Mouse (Mus musculus) heart, adult 11 months (tissue): ENCODE results near the gene Elmo3.

ENCODE experiments used
- DNase-seq: peaks from one replicate; pipeline ENCODE4 v3.0.0; 2022

The Elmo3 gene

DNA sequence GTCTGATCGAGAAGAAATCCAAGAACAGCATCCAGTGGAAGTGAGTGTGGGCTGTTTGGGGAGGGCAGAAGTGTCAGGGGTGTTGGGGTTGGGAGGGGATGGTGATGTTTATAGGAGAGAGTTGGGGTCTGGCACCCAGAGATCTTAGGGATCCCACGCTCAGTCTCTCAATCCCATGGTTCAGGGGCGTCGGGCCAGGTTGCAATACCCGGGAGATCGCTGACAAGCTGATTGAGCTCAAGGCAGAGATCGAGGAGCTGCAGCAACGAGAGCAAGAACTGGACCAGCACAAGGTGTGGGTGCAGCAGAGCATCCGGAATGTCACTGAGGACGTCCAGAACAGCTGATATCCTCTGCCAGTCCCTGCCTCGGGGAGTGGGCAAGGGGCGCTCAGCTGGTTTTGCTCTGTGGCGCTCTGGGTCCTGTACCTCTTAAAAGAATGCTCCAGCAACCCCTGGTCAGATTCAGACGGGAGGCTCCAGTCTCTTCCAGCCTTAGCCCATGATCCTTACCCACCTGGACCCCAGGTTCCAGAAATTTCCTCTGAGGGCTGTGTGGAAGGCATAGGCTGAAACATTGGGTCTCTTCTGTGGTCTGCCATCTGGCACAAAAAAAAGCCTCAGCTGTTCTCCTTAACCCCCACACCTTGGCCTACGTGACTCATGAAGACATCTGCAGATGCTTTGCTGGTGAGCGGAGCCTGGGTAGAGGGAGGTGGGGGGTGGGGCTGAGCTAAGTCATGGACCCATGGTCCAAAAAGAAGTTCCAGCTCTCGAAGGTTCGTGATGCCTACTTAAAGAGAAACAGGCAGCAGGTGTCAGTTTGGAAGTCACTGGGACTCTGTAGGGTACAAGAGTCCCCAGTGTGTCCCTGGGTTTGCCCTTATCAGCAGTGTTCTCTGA lies 6.8 kb upstream of the Elmo3 start:
- DNase-seq = peak; percentile 92

DNA sequence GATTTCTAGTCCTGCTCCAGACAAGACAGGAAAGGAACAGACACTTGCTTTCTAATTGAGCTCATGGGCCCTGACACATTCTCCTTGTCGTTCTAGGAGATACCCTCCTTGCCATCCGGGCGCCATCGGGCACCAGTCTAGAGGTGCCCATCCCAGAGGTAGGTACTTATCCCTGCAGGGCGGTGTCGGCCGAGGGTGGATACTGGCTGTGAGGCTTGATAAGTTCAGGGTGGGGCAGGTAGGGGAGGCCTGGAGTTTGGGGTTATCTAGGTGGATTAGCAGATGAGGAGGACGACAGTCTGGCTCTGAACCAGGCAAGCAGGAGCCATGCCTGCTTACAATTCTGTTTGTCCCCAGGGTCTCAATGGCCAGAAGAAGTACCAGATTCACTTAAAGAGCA lies 5.4 kb upstream of the Elmo3 start:
- DNase-seq = peak; percentile 92

DNA sequence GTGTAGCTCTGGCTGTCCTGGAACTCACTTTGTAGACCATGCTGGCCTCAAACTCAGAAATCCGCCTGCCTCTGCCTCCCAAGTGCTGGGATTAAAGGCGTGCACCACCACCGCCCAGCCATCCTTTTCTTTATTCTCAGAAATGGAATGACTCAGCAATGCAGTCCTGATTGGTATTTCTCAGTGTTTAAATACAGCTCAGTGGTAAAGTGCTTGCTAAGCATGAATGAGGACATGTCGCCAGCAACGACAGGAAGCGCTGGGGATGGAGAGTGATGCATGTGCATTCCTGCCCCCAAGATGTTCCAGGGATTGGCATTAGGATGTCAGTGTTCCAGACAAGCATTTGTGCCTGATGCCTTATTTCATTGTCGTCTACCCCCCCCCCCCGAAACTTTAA lies 2.0 kb upstream of the Elmo3 start:
- DNase-seq = no peak

DNA sequence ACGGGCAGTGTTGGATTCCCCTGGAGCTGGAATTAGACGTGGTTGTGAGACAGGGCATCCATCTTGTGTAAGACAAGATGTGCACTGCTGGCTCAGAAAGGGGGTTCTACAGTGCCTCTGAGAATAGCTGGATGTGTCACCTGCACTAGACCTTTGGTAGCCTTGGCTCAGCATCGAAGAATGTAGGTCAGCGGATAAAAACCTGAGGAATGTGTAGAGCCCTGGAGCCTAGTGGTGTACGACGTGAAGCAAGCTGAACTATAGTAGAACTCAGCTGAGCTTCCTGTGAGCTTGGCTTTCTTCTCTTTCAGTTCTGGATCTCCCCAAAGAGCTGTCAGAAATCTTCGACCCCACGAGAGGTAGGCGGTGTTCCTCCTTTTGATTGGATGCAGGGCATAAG lies 1.5 kb upstream of the Elmo3 start:
- no peak for DNase-seq

DNA sequence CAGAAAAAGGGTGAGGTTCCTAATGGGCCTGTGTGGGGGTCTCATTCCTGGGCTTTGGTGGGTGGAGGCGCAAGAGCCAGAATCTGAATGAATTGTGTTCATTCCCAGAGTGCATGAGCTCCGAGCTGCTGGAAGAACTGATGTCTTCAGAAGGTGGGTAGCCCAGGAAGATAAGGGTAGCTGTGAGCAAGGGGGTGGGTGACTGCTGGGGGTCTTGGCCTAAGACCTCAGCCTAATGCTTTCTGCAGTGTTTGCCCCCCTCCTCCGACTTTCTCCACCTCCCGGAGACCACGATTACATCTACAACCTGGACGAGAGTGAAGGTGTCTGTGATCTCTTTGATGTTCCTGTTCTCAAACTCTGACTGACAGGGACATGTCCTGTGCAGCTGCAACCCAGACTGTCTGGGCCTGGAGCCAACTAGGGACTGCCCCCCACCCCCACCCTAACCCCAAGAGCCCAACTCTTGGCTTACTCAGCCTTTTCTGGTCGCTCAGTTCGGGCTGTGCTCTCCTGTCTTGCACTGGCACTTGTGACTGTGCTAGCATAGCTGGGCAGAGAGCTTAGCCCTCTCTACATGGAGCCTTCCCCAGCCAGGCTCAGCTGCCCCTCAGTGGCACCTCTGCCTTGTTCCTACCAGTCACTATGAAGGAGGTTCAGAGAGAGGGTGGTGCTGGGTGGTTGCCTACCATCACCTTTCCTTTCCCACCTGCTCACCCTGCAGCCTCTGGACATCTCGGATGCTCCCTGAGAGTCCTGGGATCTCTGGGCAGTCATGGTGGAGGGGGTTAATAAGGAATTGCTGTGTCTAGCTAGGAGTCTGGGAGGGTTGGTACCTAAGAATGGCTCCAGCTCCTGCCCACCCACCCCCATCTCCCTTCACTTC lies 833 bp upstream of the Elmo3 start:
- DNase-seq = no peak

DNA sequence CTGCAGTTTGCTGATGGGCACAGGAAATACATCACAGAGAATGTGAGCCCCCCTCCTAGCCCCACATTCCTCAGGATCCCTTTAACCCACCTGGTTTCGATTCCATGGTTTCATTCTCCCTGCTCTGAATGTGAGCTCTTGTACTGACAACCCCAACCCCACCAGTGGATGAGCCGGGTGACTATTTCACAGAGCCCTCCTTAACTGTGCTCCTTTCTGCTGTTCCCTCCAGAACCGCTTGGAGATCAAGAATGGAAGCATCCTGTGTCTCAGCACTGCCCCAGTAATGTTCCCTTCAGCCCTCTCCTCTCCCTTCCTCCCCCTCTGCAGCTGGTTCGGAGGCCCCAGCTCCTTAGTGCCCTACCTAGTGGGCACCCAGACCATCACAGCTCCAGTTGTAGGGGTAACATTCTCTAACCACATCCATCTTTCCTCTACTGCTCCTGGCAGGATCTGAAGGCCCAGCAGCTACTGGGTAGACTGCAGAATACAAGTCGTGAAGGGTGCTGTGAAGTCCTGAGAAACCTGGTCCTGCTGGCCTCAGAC lies 818 bp downstream of the Elmo3 start:
- no peak for DNase-seq

DNA sequence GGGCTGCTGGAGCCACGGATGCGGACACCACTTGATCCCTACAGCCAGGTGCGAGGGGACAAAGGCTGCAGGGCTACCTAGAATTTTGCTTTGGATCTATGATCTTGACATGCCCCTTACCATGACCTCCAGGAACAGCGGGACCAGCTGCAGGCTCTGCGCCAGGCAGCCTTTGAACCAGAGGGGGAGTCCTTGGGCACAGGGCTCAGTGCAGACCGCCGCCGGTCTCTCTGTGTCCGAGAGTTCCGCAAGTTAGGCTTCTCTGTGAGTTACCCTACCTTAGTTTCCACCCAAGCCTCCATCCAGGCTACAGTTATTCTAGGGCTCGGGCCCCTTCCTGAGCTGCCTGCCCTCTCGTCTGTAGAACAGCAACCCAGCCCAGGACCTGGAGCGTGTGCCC lies 2.3 kb downstream of the Elmo3 start:
- no peak for DNase-seq

DNA sequence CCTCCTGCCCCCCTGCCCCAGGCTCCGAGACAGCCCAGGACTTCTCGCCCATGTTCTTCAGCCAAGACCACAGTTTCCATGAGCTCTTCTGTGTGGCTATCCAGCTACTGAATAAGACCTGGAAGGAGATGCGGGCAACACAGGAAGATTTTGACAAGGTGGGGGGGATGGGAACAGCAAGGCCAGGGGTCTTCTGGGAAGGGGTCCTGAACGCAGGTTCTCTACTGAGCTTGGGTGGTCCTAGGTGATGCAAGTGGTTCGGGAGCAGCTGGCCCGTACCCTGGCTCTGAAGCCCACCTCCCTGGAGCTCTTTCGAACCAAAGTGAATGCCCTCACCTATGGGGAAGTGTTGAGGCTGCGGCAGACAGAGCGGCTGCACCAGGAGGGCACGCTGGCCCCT lies 3.0 kb downstream of the Elmo3 start:
- peak; percentile 88 for DNase-seq

DNA sequence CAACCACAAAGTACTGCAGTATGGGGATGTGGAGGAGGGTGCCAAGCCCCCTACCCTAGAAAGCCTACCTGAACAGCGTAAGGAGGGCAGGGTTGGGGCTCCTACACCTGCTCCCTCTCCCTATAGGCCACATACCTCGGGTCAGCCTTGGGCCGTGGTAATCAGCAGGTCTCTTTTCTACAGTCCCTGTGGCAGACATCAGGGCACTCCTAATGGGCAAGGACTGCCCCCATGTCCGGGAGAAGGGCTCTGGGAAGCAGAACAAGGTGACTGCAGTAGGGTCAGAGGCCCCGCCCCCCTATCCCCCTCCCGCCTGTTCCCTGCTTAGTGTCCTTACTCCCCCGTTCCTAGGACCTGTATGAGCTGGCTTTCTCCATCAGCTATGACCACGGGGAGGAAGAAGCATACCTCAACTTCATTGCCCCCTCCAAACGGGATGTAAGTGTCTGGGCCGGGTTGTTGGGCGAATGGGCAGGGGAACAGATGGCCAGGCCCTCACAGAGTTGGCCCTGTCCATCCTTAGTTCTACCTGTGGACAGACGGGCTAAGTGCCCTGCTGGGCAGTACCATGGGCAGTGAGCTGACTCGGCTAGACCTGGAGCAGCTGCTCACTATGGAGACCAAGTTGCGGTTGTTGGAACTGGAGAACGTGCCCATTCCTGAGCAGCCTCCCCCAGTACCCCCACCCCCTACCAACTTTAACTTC lies 3.9 kb downstream of the Elmo3 start:
- peak; percentile 87 for DNase-seq

DNA sequence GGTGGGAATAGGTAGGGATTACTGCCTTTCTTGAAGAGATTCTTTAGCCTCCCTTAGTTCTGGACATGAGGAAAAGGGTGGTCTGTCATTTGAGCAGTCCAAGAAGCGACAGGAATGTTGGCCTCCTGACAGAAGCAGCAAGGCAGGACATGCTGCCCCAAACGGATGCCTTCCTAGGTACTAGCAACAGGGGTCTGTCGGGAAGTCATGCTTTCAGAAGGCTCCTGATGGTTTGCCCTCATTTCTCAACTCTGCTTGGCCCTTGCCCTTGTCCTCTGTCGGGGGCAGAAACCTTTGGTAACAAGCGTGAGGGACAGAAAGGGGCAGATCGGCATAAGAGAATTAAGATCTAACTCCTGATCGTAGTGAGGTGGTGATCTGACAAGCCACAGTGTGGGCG lies 4.7 kb downstream of the Elmo3 start:
- no peak for DNase-seq

DNA sequence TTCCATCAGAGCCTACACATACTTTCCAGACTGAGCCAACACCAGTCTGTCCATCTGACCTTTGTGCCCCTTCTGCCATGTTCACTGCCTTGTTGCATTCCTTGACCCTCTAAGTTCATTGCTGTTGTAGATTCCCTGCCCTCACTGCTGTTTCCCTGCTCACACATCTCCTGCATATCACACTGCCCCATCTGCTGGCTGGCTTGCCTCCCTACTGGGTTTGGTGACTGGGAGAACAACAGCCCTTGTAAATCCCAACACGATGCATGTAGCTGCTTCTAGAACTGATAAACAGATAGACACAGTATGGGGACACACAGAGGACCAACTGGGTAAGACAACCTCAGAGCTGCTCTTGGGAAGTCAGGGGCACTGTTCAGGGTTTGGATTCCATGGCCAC lies 6.3 kb downstream of the Elmo3 start:
- DNase-seq = no peak

DNA sequence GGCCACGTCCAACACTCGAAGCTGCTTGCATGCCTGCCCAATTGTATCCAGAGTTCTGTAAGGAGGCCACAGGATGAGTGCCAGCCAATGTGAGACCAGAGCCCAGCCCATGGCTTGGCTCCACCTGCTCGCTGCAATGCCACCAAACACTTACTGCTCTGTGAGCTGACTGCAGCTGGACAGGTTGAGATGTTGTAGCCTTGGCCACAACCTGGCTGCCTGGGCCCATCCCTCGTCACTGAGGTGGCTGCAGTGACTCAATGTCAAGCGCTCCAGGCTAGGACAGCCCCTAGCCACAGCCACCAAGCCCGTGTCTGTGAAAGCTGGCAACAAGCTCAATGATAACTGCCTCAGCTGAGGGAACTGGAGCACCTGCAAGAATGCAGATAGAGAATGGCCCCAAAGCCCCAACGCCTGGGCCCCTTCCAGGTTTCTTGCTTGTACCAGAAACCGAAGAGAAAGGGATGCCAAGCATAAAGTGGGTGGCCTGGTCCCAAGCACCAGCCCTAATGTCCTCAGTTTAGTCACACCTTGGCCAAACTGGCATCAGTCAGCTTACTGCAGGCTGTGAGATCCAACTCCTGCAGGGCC lies 7.6 kb downstream of the Elmo3 start:
- DNase-seq = peak; percentile 97

DNA sequence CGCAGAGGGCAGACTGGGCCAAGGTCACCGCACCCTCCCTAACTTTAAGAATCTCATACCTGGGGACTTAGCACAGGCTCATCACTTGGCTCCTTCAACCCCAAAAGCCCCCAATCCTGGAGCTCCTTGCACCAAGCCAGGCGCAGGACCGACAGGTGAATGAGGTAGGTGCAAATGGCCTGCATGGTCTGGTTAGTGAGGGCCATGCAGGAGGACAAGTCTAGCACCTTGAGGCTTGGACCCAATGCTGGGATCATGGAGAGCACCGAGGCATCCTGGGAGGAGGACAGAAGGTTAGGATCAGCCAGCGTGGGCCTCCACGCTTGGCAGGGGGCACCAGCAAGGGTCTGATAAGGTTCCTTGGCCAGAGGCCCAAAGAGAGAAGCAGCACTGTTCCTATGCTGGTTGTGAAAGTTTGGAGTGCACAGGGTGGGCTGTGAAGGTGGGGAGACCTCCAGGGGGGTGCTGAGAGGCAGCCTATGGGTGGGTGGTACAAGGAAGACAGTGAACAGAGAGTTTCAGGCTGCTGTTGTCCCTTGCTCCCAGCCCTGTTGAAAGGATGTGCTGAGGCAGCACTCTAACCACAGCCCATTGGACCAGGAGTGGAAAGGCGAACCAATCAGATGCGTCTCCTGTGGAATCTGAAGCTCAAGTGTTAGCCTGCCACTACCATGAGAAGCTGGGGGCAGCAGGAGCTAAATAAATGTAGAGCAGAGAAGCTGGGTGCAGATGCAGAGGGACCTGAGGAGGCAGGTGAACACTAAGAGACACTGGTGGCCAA lies 8.4 kb downstream of the Elmo3 start:
- peak; percentile 86 for DNase-seq

DNA sequence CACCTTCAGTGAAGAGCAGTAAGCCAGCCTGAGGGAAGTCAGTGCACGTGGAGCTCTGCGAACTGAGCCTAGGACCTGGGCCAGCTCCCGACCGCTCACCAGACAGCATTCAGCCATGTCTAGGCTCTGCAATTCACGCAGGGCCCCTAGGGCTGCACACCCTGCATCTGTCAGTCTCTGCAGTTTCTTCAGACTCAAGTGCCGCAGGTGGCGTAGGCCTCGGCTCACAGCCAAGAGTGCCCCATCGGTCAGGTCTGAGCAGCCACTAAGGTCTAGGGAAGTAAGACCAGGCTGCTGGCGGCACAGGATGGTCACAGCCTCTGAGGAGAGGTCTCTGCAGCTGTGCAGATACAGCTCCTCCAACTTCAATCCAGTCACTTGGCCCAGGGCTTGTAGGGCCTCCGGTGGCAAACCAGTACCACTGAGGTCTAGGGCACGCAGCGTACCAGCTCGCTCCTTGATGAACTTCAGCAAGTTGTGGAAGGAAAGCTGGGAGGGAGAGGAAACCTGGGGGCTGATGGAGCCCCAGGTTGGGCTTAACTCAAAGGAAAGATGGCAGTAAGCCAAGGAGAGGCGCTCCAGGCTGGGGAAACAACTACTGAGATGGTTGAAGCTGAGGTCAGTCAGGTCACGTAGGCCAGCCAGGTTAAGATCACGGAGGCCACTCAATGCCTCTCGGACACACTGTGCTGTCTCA lies 9.8 kb downstream of the Elmo3 start:
- no peak for DNase-seq

DNA sequence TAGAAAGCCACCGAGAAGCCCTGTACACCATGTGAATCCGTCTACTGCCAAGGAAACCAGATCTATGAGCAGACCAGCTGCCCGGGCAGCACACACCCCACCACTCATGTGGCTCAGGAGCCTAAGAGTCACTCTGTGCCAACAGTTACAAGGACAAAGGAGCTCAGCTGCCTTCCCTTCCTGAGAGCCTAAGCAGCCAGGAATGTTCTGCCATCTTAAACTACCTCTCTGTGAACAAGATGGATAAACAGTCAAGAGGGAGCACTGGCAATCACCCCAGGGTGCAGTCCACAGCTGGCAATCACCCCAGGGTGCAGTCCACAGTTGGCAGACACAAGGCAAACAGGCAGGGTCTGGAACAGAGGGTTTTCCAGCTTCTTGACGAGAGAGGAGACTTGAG lies 12.5 kb downstream of the Elmo3 start:
- DNase-seq = peak; percentile 94

DNA sequence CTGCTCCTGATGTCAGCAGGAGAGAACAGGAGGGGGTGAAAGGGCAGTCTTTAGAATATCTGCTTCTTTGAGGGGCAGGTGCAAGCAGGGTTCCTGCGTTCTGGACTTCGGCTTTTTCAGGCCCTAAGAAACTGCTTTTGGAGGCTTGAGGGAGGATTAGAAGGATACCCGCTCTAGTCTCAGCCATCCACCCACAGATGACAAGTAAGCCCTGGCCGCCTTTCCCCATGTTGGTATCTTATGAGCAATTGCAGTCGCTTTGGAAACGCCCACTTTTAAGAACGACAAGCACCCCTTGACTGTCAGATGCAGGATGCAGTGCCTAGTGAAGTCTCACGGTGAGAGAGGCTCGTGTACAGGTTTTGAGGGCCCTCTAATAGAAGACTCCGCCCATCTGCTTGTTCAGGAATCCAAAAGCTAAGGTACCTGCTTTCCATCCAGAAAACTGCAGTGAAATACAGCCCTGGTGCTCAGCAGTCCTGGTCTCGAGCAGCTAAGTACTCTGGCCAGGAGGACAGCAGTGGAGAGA lies 13.3 kb downstream of the Elmo3 start:
- no peak for DNase-seq

DNA sequence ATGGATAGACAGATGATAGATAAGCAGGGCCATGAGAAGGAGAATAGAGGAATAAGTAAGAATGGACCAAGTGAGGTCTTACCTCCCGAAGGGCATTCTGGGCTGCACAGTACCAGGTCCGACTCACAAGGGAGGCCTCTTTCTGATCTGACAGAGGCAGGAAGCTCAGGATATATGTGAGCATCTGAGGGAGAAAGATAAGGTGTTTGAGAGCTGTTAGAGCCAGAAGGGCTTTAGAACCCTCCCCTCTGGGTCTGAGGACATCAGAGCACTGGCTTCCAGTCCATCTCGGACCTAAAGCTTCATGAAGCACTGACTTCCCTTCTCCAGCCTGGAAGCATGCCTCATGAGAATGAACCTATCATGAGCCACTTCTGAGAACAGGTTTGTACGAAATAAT lies 17.8 kb downstream of the Elmo3 start:
- no peak for DNase-seq

DNA sequence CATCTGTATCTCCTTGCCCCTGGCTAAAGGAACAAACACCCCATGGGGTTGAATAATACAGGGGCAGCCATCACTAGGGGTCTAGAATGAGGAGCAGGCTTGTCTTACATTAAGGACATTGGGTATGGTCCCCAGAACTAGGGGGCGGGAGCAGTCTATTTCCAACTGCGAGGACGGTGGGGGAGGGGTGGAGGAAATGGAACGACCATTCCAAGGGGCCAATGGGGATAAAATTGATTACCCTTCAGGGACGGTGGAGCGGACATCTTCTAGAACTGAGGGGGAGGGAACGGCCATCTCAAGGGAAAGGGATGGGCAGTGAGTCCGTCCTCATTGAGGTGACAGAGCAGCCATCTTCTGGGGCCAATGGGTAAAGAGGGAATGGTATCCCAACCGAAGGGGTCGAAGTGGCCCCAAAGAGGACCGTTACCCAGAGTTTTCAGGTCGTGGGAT lies 20.3 kb downstream of the Elmo3 start:
- DNase-seq = no peak

DNA sequence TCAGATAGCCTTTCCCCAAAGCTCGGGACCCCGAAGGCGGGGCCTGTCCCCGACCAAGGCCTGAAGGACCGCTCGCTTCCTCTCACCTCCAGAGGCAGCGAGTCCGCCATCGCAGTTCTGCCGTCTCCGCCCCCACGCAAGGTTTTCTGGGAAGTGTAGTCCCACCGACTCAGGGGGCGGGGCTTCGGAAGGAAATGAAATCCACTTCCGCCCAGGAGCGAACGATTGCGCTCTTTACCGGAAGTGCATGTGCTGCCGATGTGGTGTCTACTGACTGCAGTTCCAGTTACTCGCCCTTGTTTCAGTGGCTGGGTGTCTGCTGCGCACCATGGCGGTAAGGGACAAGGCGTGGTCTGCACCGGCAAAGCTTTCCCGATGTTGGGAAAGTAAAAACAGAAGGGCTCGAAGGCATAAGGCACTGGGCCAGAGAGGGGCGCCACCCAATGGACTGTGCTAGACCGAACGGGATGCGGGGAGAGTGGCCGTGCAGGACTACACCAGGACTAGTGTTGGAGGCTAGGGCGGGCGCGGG lies 20.8 kb downstream of the Elmo3 start, which contains the start of the genes Lrrc29 and Tmem208:
Gene Lrrc29, minus strand, starts transcription at position 138 of the 532 bp plus-strand sequence.
Gene Tmem208, plus strand, starts transcription at position 214 of the 532 bp plus-strand sequence.
- DNase-seq = peak; percentile 99

DNA sequence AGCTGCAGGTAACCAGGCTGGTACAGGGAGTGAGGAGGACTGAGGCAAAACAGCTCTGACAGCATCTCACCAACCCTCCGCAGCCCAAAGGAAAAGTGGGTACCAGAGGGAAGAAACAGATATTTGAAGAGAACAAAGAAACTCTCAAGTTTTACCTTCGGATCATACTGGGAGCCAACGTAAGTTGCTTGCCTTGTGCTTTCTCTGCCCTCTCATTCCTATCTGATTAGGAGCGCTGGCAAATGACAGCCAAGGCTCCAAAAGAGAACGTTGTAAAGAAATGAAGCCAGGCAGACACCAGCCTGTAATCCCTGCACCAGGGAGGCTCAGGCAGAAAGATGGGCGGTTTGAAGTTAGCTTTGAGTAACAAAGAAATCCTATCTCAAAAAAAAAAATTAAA lies 21.6 kb downstream of the Elmo3 start:
- peak; percentile 75 for DNase-seq
